Mouse (Mus musculus) E14TG2a.4 (cell line): Measurements from ENCODE around the gene Elf5.

Experiments used
- H3K27me3 ChIP-seq: 2 replicates; pipeline ENCODE4 v1.6.1; 2014; ENCODE audit warnings: low read length, control low read depth; ENCODE audit not compliant: insufficient read depth
- H3K36me3 ChIP-seq: 2 replicates; pipeline ENCODE4 v1.6.1; 2014; ENCODE audit warnings: low read length, control low read depth; ENCODE audit not compliant: insufficient read depth
- H3K4me1 ChIP-seq: replicated peaks from 2 replicates; pipeline ENCODE4 v1.6.1; 2014; ENCODE audit warnings: low read depth, low read length, control low read depth
- H3K4me3 ChIP-seq: replicated peaks from 2 replicates; pipeline ENCODE4 v1.5.1; 2014; ENCODE audit warnings: mild to moderate bottlenecking, low read length
- H3K9me3 ChIP-seq: 2 replicates; pipeline ENCODE4 v1.6.1; 2014; ENCODE audit warnings: low read length, control low read depth
- CTCF ChIP-seq: conservative IDR thresholded peaks from 2 replicates; pipeline ENCODE4 v1.5.1; 2014; ENCODE audit warnings: low read length
- NANOG ChIP-seq: IDR thresholded peaks from 2 replicates; pipeline ENCODE4 v1.6.1; 2014; ENCODE audit warnings: borderline replicate concordance, low read length, mixed read lengths
- POU5F1 ChIP-seq: IDR thresholded peaks from 2 replicates; pipeline ENCODE4 v1.6.1; 2014; ENCODE audit warnings: low read length, borderline replicate concordance

Elf5 gene

DNA sequence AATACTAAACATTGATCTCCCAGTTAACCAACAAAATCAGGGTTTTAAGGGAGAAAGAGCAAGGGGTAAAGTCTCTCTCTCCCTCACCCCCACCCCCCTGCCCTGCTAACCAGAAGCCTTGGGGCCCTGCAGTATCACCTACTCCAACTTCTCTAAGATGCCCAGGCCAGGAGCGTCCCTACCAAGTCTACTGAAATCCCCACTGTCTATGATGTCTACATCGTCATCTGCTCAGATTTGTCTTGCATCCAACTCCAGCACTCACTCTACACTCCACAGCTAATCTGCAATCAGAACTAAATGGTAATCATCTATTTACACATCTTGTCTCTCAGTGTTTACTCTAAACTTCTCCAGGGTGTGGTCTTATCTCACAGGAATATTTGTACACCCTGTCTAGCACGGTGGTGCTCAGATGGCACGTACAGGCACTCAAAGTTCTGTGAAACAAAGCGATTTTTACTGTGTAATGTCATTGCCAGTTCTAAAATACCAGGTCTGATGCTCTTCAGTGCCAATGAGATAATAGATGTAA lies 72.6 kb downstream of the Elf5 start:
- TF ChIP-seq NANOG (no peak), POU5F1 (no peak), CTCF (no peak)
- peaks cover 9% of the 10 kb centered on the region; the same call in 1 of the 2 replicates for H3K36me3 ChIP-seq
- no peaks in the 10 kb centered on the region for H3K9me3 ChIP-seq
- peaks cover 31% of the 10 kb centered on the region for H3K4me1 ChIP-seq
- 0 out of 2 replicates have a peak, but pooled peaks cover 2% of the 10 kb centered on the region for H3K27me3 ChIP-seq
- H3K4me3 ChIP-seq, result peak overlapping the region; percentile 86

GRCm38 (mm10) chr2:103484617-103485401 lies 73.3 kb downstream of the Elf5 start, which contains the start of gene Cat:
Gene Cat, minus strand, starts transcription at chr2:103485160.
- peaks cover 9% of the 10 kb centered on the region; the same call in 1 of the 2 replicates for H3K36me3 ChIP-seq
- 0 out of 2 replicates have a peak, but pooled peaks cover 2% of the 10 kb centered on the region for H3K27me3 ChIP-seq
- H3K4me1 ChIP-seq, result peaks cover 25% of the 10 kb centered on the region
- peak within 1 kb of the TSS; percentile 86 for H3K4me3 ChIP-seq
- no peaks in the 10 kb centered on the region for H3K9me3 ChIP-seq
- TF ChIP-seq POU5F1 (no peak), NANOG (no peak), CTCF (no peak)

- H3K27me3 ChIP-seq, result 0 out of 2 replicates have a peak, but pooled peaks cover 2% of the 10 kb centered on the region
- no peaks in the 10 kb centered on the region for H3K4me1 ChIP-seq
- H3K9me3 ChIP-seq, result no peaks in the 10 kb centered on the region
- H3K36me3 ChIP-seq, result no peaks in the 10 kb centered on the region
- H3K4me3 ChIP-seq, result no peak overlapping the region
- TF ChIP-seq POU5F1, result no peak
- no peak for TF ChIP-seq NANOG
- no peak for TF ChIP-seq CTCF
Observed at GRCm38 (mm10) chr2:103492526-103492925, 81.0 kb downstream of the Elf5 start.

DNA sequence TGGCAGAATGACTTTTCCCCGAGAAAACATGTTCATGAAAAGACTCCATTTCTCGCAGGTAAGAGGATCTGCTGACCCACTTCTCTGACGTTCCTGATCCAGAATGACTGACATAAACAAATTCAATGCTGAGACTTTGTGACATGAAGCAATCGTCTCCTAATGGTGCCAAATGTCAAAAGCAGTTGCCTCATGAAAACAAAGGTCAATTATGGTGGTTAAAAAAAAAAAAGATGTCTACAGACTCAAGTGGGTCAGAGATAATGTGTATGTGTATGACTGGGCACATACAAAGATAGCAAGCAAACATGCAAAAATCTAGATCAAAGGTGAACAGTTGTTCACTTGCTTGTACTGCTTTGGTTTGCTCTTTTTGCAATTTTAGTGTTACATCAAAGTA lies 82.3 kb downstream of the Elf5 start:
- no peaks in the 10 kb centered on the region for H3K36me3 ChIP-seq
- H3K4me1 ChIP-seq, result no peaks in the 10 kb centered on the region
- H3K9me3 ChIP-seq, result no peaks in the 10 kb centered on the region
- no peak overlapping the region for H3K4me3 ChIP-seq
- no peaks in the 10 kb centered on the region for H3K27me3 ChIP-seq
- TF ChIP-seq CTCF, result no peak

GRCm38 (mm10) chr2:103495633-103496418 lies 84.3 kb downstream of the Elf5 start:
- Histone ChIP-seq H3K27me3 (no peaks in the 10 kb centered on the region), H3K4me3 (no peak overlapping the region), H3K4me1 (no peaks in the 10 kb centered on the region), H3K9me3 (no peaks in the 10 kb centered on the region), H3K36me3 (no peaks in the 10 kb centered on the region)
- no peak for TF ChIP-seq NANOG
- no peak for TF ChIP-seq CTCF
- no peak for TF ChIP-seq POU5F1
